Mouse (Mus musculus) retina, postnatal 7 days (tissue): Measurements from ENCODE around the gene Pcsk7.
A peak's percentile ranks its signal among the peaks of the same experiment; 100 is the strongest.

Experiments
- DNase-seq: peaks from one replicate; pipeline ENCODE4 v3.0.0-alpha.2; 2012; ENCODE audit warnings: low read depth, low spot score

Pcsk7 gene

GRCm38 (mm10) chr9:45938952-45939637, 32.8 kb downstream of the Pcsk7 start:
- DNase-seq: no peak

GRCm38 (mm10) chr9:45939794-45940193, 33.5 kb downstream of the Pcsk7 start:
- no peak for DNase-seq

- DNase-seq: no peak
Measured at GRCm38 (mm10) chr9:45941329-45941888, 35.1 kb downstream of the Pcsk7 start.

- no peak for DNase-seq
Measured at GRCm38 (mm10) chr9:45942464-45942863, 36.2 kb downstream of the Pcsk7 start.

- no peak for DNase-seq
Measured at GRCm38 (mm10) chr9:45942916-45943315, 36.6 kb downstream of the Pcsk7 start.

- no peak for DNase-seq
Measured at GRCm38 (mm10) chr9:45943628-45944505, 37.6 kb downstream of the Pcsk7 start.

GRCm38 (mm10) chr9:45944506-45945400, 38.5 kb downstream of the Pcsk7 start:
- DNase-seq: no peak

GRCm38 (mm10) chr9:45945721-45946120, 39.4 kb downstream of the Pcsk7 start:
- no peak for DNase-seq

- DNase-seq: no peak
Measured at GRCm38 (mm10) chr9:45946182-45946871, 40.0 kb downstream of the Pcsk7 start.

GRCm38 (mm10) chr9:45946872-45947183, 40.5 kb downstream of the Pcsk7 start:
- DNase-seq: no peak

- DNase-seq: no peak
Measured at GRCm38 (mm10) chr9:45952057-45952456, 45.8 kb downstream of the Pcsk7 start.

GRCm38 (mm10) chr9:45952890-45953289, 46.6 kb downstream of the Pcsk7 start:
- no peak for DNase-seq

- DNase-seq: no peak
Measured at GRCm38 (mm10) chr9:45953511-45954293, 47.4 kb downstream of the Pcsk7 start.

GRCm38 (mm10) chr9:45954294-45955106, 48.2 kb downstream of the Pcsk7 start:
- peak; percentile 25 for DNase-seq

GRCm38 (mm10) chr9:45955107-45955963, 49.0 kb downstream of the Pcsk7 start, which contains the start of gene Sidt2:
Gene Sidt2 (minus strand): TSS chr9:45955258.
- DNase-seq: peak; percentile 74

GRCm38 (mm10) chr9:45958023-45958670, 51.9 kb downstream of the Pcsk7 start:
- no peak for DNase-seq

- DNase-seq: no peak
Measured at GRCm38 (mm10) chr9:45958851-45959250, 52.6 kb downstream of the Pcsk7 start.

GRCm38 (mm10) chr9:45959661-45960060, 53.4 kb downstream of the Pcsk7 start:
- DNase-seq: no peak
